In the genomic region with DNA sequence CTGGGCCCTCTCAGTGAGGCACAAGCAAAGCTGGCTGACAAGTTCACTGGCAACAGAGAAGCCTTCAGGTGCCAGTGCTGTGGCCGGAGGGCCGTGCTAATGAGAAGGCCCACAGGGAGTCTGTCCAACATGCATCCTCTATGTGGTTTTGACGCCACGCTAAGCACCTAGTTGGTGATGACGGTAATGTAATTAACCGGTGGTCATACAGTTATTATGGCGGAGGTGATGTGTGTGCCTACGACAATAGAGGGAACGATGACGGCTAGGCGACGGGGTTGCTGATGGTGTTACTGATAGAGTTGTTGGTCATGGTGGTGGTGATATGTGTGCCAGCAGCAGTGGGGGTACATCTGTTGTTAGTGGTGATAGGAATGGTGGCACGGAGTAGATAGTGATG, we compare ENCODE assay signal across 25 mouse cellular contexts. TPM values are rescaled to one million over a fixed set of nuclear protein-coding genes. Genes with fewer than 3 reads are reported as not detected.
DNase-seq lines count a peak whose midpoint lies in the region; ATAC-seq lines count a peak whose summit lies in the region.
"Had no signal": no experiment of that assay in that cellular context is flagged by ENCODE, and none has a peak within 500 bp of the region (broad histone marks: within the 10 kb centered on the region; RNA-seq: fewer than 3 reads in every experiment).

No protein-coding gene starts in this region.

- H3K4me3 ChIP-seq in hindbrain, embryonic 10.5 days: no peak overlapping the region
- no peak overlapping the region for H3K4me3 ChIP-seq in hindbrain, embryonic 11.5 days (ENCODE audit: low read depth, low read length)
- no peak overlapping the region for H3K4me3 ChIP-seq in midbrain, embryonic 10.5 days
- no peak overlapping the region for H3K4me3 ChIP-seq in midbrain, embryonic 14.5 days (replicated peaks; ENCODE audit: low read depth, low read length)
- H3K4me3 ChIP-seq: embryonic facial prominence, embryonic 15.5 days; forebrain, embryonic 12.5 days; heart, embryonic 12.5 days; heart, embryonic 15.5 days had no signal

- H3K4me1 ChIP-seq in hindbrain, embryonic 10.5 days (replicated peaks): peaks cover 100% of the 10 kb centered on the region
- peaks cover 34% of the 10 kb centered on the region for H3K4me1 ChIP-seq in hindbrain, embryonic 11.5 days (replicated peaks; ENCODE audit: control insufficient read depth, insufficient read depth, low read length)
- H3K4me1 ChIP-seq in midbrain, embryonic 10.5 days: peaks cover 99% of the 10 kb centered on the region
- H3K4me1 ChIP-seq in midbrain, embryonic 14.5 days (ENCODE audit: control insufficient read depth, insufficient read depth, low read length): peaks cover 76% of the 10 kb centered on the region

- H3K36me3 ChIP-seq in hindbrain, embryonic 10.5 days: peaks cover 71% of the 10 kb centered on the region
- H3K36me3 ChIP-seq in hindbrain, embryonic 11.5 days (ENCODE audit: control insufficient read depth, insufficient read depth, low read length): no peaks in the 10 kb centered on the region
- peaks cover 72% of the 10 kb centered on the region for H3K36me3 ChIP-seq in midbrain, embryonic 10.5 days
- H3K36me3 ChIP-seq in midbrain, embryonic 14.5 days (ENCODE audit: control insufficient read depth, insufficient read depth, low read length): peaks cover 21% of the 10 kb centered on the region
- H3K36me3 ChIP-seq: embryonic facial prominence, embryonic 15.5 days; heart, embryonic 15.5 days had no signal

- peak overlapping the region; percentile 76 for H3K27ac ChIP-seq in hindbrain, embryonic 10.5 days
- no peak overlapping the region for H3K27ac ChIP-seq in hindbrain, embryonic 11.5 days (ENCODE audit: low read depth, low read length)
- peak overlapping the region; percentile 76; the same call in 1 of the 2 replicates for H3K27ac ChIP-seq in midbrain, embryonic 10.5 days (replicated peaks)
- no peak overlapping the region for H3K27ac ChIP-seq in midbrain, embryonic 14.5 days (replicated peaks; ENCODE audit: low read depth, low read length)
- H3K27ac ChIP-seq: embryonic facial prominence, embryonic 15.5 days; forebrain, embryonic 12.5 days; heart, embryonic 15.5 days; hindbrain, embryonic 14.5 days; hindbrain, postnatal 0 days had no signal

- DNase-seq in hindbrain, embryonic 10.5 days (ENCODE audit: low spot score): no peak
- DNase-seq in hindbrain, embryonic 11.5 days (ENCODE audit: low spot score): no peak
- DNase-seq in midbrain, embryonic 10.5 days (ENCODE audit: low spot score): no peak
- no peak for DNase-seq in midbrain, embryonic 14.5 days
- DNase-seq in natural killer cell, adult 2 months (ENCODE audit: low spot score in 2 of 2): peak; percentile 78 to 94
- DNase-seq in embryo, embryonic 10.5 days (ENCODE audit: low spot score): no peak
- DNase-seq: adrenal gland, adult 2 months; adrenal gland, postnatal 14 days; cerebellum, adult 11 months; cerebellum, adult 2 months; cerebellum, adult 9-11 months; cerebellum, postnatal 25 days; gastrocnemius, postnatal 25 days; heart, postnatal 10 days; heart, postnatal 36 days had no signal

- H3K9me3 ChIP-seq in hindbrain, embryonic 10.5 days: no peaks in the 10 kb centered on the region
- H3K9me3 ChIP-seq in hindbrain, embryonic 11.5 days (ENCODE audit: control insufficient read depth, low read length): no peaks in the 10 kb centered on the region
- no peaks in the 10 kb centered on the region for H3K9me3 ChIP-seq in midbrain, embryonic 10.5 days (replicated peaks)
- H3K9me3 ChIP-seq in midbrain, embryonic 14.5 days (ENCODE audit: control insufficient read depth, low read length): no peaks in the 10 kb centered on the region
- H3K9me3 ChIP-seq: embryonic facial prominence, embryonic 15.5 days; forebrain, embryonic 12.5 days; heart, embryonic 12.5 days; heart, embryonic 15.5 days had no signal

- H3K4me2 ChIP-seq in hindbrain, embryonic 11.5 days (replicated peaks; ENCODE audit: low read depth, low read length): no peak overlapping the region
- H3K4me2 ChIP-seq in midbrain, embryonic 14.5 days (ENCODE audit: low read length): no peak overlapping the region
- H3K4me2 ChIP-seq: embryonic facial prominence, embryonic 15.5 days; forebrain, embryonic 12.5 days; heart, embryonic 12.5 days; heart, embryonic 15.5 days; hindbrain, embryonic 14.5 days had no signal

- ATAC-seq in hindbrain, embryonic 11.5 days (ENCODE audit: low FRiP score): no peak
- no peak for ATAC-seq in midbrain, embryonic 14.5 days (ENCODE audit: low FRiP score, low TSS enrichment)
- ATAC-seq: CD4-positive, CD25-positive, alpha-beta regulatory T cell, adult 4 months; forebrain, embryonic 16.5 days; inflammation-experienced regulatory T-cells, adult 6 months; intestine, embryonic 16.5 days had no signal

- 95% methylated on average over 13 of the region's 13 CpGs for WGBS in hindbrain, embryonic 10.5 days
- WGBS in hindbrain, embryonic 11.5 days: 93% methylated on average over 13 of the region's 13 CpGs
- WGBS in midbrain, embryonic 10.5 days: 97% methylated on average over 13 of the region's 13 CpGs
- WGBS in midbrain, embryonic 14.5 days: 92% methylated on average over 13 of the region's 13 CpGs

- H3K9ac ChIP-seq in hindbrain, embryonic 11.5 days (ENCODE audit: low read depth, low read length): no peak overlapping the region
- H3K9ac ChIP-seq in midbrain, embryonic 14.5 days (replicated peaks; ENCODE audit: low read length): no peak overlapping the region
- H3K9ac ChIP-seq: embryonic facial prominence, embryonic 15.5 days; forebrain, embryonic 12.5 days; heart, embryonic 12.5 days; heart, embryonic 15.5 days had no signal

- H3K27me3 ChIP-seq in hindbrain, embryonic 10.5 days (ENCODE audit: insufficient read depth, poor library complexity, severe bottlenecking): no peaks in the 10 kb centered on the region
- no peaks in the 10 kb centered on the region for H3K27me3 ChIP-seq in hindbrain, embryonic 11.5 days (ENCODE audit: control insufficient read depth, insufficient read depth, low read length)
- no peaks in the 10 kb centered on the region for H3K27me3 ChIP-seq in midbrain, embryonic 10.5 days (ENCODE audit: low read depth, poor library complexity, severe bottlenecking)
- H3K27me3 ChIP-seq in midbrain, embryonic 14.5 days (ENCODE audit: control insufficient read depth, insufficient read depth, low read length): no peaks in the 10 kb centered on the region
- H3K27me3 ChIP-seq: embryonic facial prominence, embryonic 15.5 days; forebrain, embryonic 12.5 days; heart, embryonic 12.5 days; heart, embryonic 15.5 days had no signal

RNA-seq across cellular contexts. Expression of gene Bahcc1, which starts 25.2 kb away (rescaled TPM):
- 17.0 and 18.8 TPM in 2 replicates for polyA plus RNA-seq in hindbrain, embryonic 10.5 days (2016; fragmentation: Nextera tagmentation; extraction: Ambion mirVana)
- 18.1 and 23.1 TPM in 2 replicates for polyA plus RNA-seq in hindbrain, embryonic 11.5 days (2014; fragmentation: Nextera tagmentation; extraction: Ambion mirVana)
- 14.3 and 16.6 TPM in 2 replicates for polyA plus RNA-seq in midbrain, embryonic 10.5 days (2016; fragmentation: Nextera tagmentation; extraction: Ambion mirVana)
- polyA plus RNA-seq in midbrain, embryonic 14.5 days (2014; fragmentation: Nextera tagmentation; extraction: Ambion mirVana): 20.0 and 25.9 TPM in 2 replicates
- polyA plus RNA-seq: CD4-positive, CD25-positive, alpha-beta regulatory T cell, adult 4 months; inflammation-experienced regulatory T-cells, adult 6 months had no signal

Comparison
In these comparisons a context has a peak if more than half of its experiments do, and no peak if none do; other contexts are left out.
1. H3K27ac ChIP-seq: peak in hindbrain, embryonic 10.5 days (single experiment) and midbrain, embryonic 10.5 days (single experiment); none in hindbrain, embryonic 11.5 days (single experiment) and midbrain, embryonic 14.5 days (single experiment).
2. DNase-seq: peak in natural killer cell, adult 2 months (2 of 2); none in hindbrain, embryonic 10.5 days (single experiment), hindbrain, embryonic 11.5 days (single experiment), midbrain, embryonic 10.5 days (single experiment), midbrain, embryonic 14.5 days (single experiment) and embryo, embryonic 10.5 days (single experiment).